Mouse (Mus musculus): ENCODE results near the gene Cenpm.

DNA sequence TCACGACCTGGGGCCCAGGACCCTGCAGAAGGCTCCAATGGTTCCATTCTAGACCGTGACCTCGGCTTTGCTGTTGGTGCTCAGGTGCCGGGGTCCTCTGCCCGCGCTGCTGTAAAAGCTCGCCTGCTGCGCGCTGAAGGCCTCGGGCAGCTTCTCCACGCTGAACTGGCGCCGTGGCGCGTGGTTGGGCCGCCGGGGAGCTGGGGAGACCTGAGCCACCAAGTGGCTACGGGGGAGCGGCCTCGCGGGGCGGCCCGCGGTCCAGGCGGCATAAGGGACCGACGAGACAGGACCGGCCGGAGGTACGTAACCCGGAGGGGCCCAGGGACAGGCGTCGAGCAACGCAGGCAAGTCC is 37.5 kb downstream of the Cenpm start:
- TF ChIP-seq CTCF (IDR thresholded peaks at IDR 0.05; ENCODE audit: low read depth, low read length) (no peak), POLR2A (IDR thresholded peaks at IDR 0.05; ENCODE audit: insufficient read depth, low read length) (no peak), EP300 (IDR thresholded peaks at IDR 0.05; ENCODE audit: insufficient read depth, low read depth, low read length) (no peak)

Measured in ES-Bruce4 (cell line).